Mouse (Mus musculus): ENCODE data around the gene Dgcr2. TPM values are rescaled to one million over a fixed set of nuclear protein-coding genes. Genes with fewer than 3 reads are reported as not detected.

Gene Dgcr2
- polyA plus RNA-seq (2014; fragmentation: Nextera tagmentation; extraction: Ambion mirVana): 75.3 and 93.1 TPM in 2 replicates

DNA sequence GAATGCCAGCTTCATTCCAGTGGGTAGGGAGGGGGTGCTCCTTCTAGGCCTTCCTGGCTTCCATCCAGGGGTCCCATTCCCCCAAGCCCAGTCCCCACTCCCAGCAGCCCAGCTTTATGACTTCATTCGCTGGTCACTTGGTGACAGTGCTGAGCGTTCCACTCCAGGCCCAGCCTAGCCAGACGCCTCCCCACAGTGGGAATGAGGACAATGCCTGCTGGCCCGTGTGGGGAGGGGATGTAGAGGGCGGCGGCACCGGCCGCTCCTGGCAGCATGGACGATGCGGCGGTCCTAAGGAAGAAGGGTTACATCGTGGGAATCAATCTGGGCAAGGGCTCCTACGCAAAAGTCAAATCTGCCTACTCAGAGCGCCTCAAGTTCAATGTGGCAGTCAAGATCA, at the start of gene Dgcr2, which contains the start of gene Tssk2:
TSS of gene Dgcr2 (minus strand) at position 101 of the 400 bp plus-strand sequence.
TSS of gene Tssk2 (plus strand) at position 176 of the 400 bp plus-strand sequence.
- H3K4me1 ChIP-seq (ENCODE audit: control insufficient read depth, insufficient read depth, low read length): no peaks in the 10 kb centered on the region
- ATAC-seq (no peak), DNase-seq (ENCODE audit: low spot score) (no peak)
- H3K4me3 ChIP-seq (ENCODE audit: low read depth, low read length): no peak within 1 kb of the TSS
- H3K4me2 ChIP-seq (ENCODE audit: low read length): no peak within 1 kb of the TSS
- peaks cover 53% of the 10 kb centered on the region for H3K36me3 ChIP-seq (ENCODE audit: control insufficient read depth, insufficient read depth, low read length)
- H3K9ac ChIP-seq (ENCODE audit: low read length): no peak within 1 kb of the TSS
- 94% methylated on average over 14 of the region's 14 CpGs for WGBS
- H3K27ac ChIP-seq (ENCODE audit: low read depth, low read length): no peak within 1 kb of the TSS
- H3K27me3 ChIP-seq (replicated peaks; ENCODE audit: control insufficient read depth, insufficient read depth, low read length): no peaks in the 10 kb centered on the region
- no peaks in the 10 kb centered on the region for H3K9me3 ChIP-seq (replicated peaks; ENCODE audit: control insufficient read depth, low read length)

DNA sequence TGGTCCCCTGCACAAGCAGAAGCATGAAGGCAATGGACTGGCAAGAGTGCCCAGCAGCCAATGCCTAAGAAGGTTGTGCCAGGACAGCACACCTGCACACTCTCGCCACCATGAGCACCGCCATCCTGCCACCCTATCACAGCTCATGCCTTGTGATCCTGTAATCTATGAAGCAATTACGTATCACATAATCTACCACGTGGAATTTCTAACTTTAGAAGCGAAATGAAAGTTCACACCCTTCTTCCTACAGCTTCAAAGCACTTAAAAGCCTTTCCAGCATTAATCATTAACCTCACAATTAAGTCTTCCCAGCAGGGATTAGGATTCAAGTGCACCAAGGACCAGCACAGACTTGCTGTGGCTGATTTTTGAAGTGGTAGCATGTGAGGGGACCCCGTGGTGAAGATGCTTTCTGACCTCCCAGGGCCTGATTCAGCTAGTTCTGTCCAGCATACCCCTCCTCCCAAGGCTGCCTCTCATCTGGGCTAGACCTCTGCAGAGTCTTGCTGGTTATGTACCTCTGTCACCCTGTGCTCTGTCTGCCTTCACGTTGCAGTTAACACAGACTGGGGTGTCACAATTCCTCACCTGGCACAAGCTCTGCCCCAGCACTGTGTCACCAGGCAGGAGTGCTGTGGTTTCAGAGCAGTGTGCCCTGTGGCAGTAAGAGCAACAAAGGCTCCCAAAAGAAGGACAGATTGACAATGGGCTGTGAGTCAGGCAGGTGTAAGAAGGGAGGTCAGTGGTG, 46.9 kb upstream of the Dgcr2 start:
- H3K36me3 ChIP-seq (ENCODE audit: control insufficient read depth, insufficient read depth, low read length): no peaks in the 10 kb centered on the region
- no peaks in the 10 kb centered on the region for H3K27me3 ChIP-seq (replicated peaks; ENCODE audit: control insufficient read depth, insufficient read depth, low read length)
- no peak overlapping the region for H3K9ac ChIP-seq (ENCODE audit: low read length)
- H3K27ac ChIP-seq (ENCODE audit: low read depth, low read length): no peak overlapping the region
- no peaks in the 10 kb centered on the region for H3K9me3 ChIP-seq (replicated peaks; ENCODE audit: control insufficient read depth, low read length)
- H3K4me3 ChIP-seq (ENCODE audit: low read depth, low read length): no peak overlapping the region
- DNase-seq (ENCODE audit: low spot score) (no peak), ATAC-seq (no peak)
- WGBS: 55% methylated on average over 7 of the region's 7 CpGs
- H3K4me1 ChIP-seq (ENCODE audit: control insufficient read depth, insufficient read depth, low read length): peaks cover 2% of the 10 kb centered on the region; the same call in 1 of the 2 replicates
- no peak overlapping the region for H3K4me2 ChIP-seq (ENCODE audit: low read length)

DNA sequence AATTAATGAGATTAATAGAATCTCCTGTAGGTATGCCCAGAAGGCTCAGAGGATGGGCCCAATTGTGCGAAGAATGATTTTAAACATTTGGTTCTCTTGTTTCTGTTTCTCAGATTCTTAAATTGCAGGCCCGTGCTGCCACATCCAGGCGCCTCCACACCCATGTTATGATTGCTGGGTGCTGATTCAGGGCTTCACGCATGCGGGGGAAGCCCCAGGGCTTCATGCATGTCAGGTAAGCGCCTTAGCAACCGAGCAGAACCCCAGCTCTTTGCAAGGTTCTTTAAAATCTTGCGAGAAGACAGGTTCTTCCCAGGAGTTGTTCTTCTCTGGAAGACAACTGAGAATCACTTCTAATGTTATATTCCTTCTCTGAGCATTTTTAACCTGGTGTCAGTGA, 45.1 kb upstream of the Dgcr2 start:
- no peak overlapping the region for H3K27ac ChIP-seq (ENCODE audit: low read depth, low read length)
- H3K4me1 ChIP-seq (ENCODE audit: control insufficient read depth, insufficient read depth, low read length): no peaks in the 10 kb centered on the region
- H3K9me3 ChIP-seq (replicated peaks; ENCODE audit: control insufficient read depth, low read length): no peaks in the 10 kb centered on the region
- WGBS: 65% methylated on average over 8 of the region's 8 CpGs
- H3K4me2 ChIP-seq (ENCODE audit: low read length): no peak overlapping the region
- no peak overlapping the region for H3K9ac ChIP-seq (ENCODE audit: low read length)
- DNase-seq (ENCODE audit: low spot score) (no peak), ATAC-seq (no peak)
- H3K4me3 ChIP-seq (ENCODE audit: low read depth, low read length): no peak overlapping the region
- no peaks in the 10 kb centered on the region for H3K36me3 ChIP-seq (ENCODE audit: control insufficient read depth, insufficient read depth, low read length)
- H3K27me3 ChIP-seq (replicated peaks; ENCODE audit: control insufficient read depth, insufficient read depth, low read length): no peaks in the 10 kb centered on the region

DNA sequence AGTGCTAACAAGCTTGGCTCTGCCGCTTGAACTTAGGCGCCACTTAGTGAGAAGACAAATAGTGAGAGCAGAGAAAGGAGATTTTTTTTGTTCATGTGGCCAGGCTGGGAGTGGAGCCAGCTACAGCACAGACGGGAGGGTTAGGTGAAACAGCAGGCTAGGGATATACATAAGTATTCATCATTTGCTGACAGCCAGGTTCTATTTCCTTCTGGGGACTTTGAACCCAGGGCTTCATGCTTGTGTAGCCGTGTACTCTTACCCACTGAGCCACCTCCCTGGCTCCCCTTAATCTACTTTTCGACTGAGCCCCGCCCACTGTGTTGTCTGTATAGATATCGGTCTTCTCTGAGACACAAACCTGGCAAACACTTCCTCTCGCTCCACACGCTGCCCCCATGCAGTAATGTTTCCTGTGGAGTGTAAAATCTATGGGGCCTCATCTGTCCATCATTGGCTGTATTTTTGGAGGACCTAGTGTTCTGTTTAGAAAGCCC, 40.9 kb upstream of the Dgcr2 start:
- Histone ChIP-seq H3K4me2 (ENCODE audit: low read length) (no peak overlapping the region), H3K4me3 (ENCODE audit: low read depth, low read length) (no peak overlapping the region), H3K36me3 (ENCODE audit: control insufficient read depth, insufficient read depth, low read length) (no peaks in the 10 kb centered on the region), H3K9me3 (replicated peaks; ENCODE audit: control insufficient read depth, low read length) (no peaks in the 10 kb centered on the region), H3K9ac (ENCODE audit: low read length) (no peak overlapping the region), H3K4me1 (ENCODE audit: control insufficient read depth, insufficient read depth, low read length) (no peaks in the 10 kb centered on the region), H3K27ac (ENCODE audit: low read depth, low read length) (0 out of 2 replicates have a peak overlapping the region, but pooled peaks have one; percentile 5), H3K27me3 (replicated peaks; ENCODE audit: control insufficient read depth, insufficient read depth, low read length) (no peaks in the 10 kb centered on the region; the same call in 1 of the 2 replicates)
- ATAC-seq: 0 out of 2 replicates have a peak, but pooled peaks have one; percentile 26
- no peak for DNase-seq (ENCODE audit: low spot score)
- 43% methylated on average over 9 of the region's 9 CpGs for whole genome bisulfite sequencing

DNA sequence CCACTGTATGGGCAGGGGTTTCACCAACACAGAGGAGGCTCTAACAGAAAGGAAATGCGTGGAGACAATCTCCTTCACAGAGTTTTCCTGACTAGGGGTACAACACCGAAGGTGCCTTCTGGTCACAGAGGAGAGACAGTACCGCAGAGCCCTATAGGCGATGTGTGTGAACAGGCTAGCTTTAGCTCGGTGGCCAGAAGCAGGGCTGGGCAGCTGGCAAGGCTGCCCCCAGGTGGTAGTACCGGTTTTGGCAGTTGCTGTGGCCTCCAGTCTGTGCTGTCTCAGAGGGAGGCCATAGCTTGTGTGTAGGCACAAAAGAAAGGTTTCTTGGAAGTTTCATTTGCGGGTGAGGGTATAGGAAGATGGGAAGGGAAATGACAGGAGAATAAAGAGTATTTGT, 40.5 kb upstream of the Dgcr2 start:
- WGBS: 8% methylated on average over 7 of the region's 7 CpGs
- no peaks in the 10 kb centered on the region for H3K36me3 ChIP-seq (ENCODE audit: control insufficient read depth, insufficient read depth, low read length)
- no peaks in the 10 kb centered on the region for H3K4me1 ChIP-seq (ENCODE audit: control insufficient read depth, insufficient read depth, low read length)
- H3K9me3 ChIP-seq (replicated peaks; ENCODE audit: control insufficient read depth, low read length): no peaks in the 10 kb centered on the region
- DNase-seq (ENCODE audit: low spot score): peak; percentile 70
- no peak overlapping the region for H3K27ac ChIP-seq (ENCODE audit: low read depth, low read length)
- H3K27me3 ChIP-seq (replicated peaks; ENCODE audit: control insufficient read depth, insufficient read depth, low read length): no peaks in the 10 kb centered on the region; the same call in 1 of the 2 replicates
- no peak overlapping the region for H3K4me3 ChIP-seq (ENCODE audit: low read depth, low read length)
- peak; percentile 79; the same call in 1 of the 2 replicates for ATAC-seq
- no peak overlapping the region for H3K4me2 ChIP-seq (ENCODE audit: low read length)
- H3K9ac ChIP-seq (ENCODE audit: low read length): no peak overlapping the region

DNA sequence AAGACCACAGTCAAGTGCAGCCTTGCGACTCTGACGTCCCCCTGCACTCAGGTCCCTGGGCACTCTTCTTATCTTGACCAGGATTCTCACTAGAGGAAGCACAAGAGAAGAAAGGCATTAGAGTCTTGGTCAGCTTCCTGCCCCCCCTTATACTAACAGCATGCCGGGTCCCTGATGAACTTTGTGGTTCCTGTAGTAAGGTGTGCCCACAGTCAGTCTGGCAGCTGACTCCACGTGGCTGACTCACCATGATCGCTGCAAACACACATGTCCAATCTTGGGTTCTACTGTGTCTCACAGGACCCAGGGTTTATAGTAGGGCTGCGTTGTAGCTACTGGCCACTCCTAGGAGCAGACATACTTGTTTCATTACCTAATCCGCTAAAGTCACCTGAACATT, 39.8 kb upstream of the Dgcr2 start:
- Histone ChIP-seq H3K27me3 (replicated peaks; ENCODE audit: control insufficient read depth, insufficient read depth, low read length) (no peaks in the 10 kb centered on the region; the same call in 1 of the 2 replicates), H3K4me1 (ENCODE audit: control insufficient read depth, insufficient read depth, low read length) (no peaks in the 10 kb centered on the region), H3K9me3 (replicated peaks; ENCODE audit: control insufficient read depth, low read length) (no peaks in the 10 kb centered on the region), H3K4me2 (ENCODE audit: low read length) (no peak overlapping the region), H3K4me3 (ENCODE audit: low read depth, low read length) (no peak overlapping the region), H3K36me3 (ENCODE audit: control insufficient read depth, insufficient read depth, low read length) (no peaks in the 10 kb centered on the region), H3K27ac (ENCODE audit: low read depth, low read length) (no peak overlapping the region), H3K9ac (ENCODE audit: low read length) (no peak overlapping the region)
- DNase-seq (ENCODE audit: low spot score) (no peak), ATAC-seq (no peak)
- WGBS: 83% methylated on average over 7 of the region's 7 CpGs

DNA sequence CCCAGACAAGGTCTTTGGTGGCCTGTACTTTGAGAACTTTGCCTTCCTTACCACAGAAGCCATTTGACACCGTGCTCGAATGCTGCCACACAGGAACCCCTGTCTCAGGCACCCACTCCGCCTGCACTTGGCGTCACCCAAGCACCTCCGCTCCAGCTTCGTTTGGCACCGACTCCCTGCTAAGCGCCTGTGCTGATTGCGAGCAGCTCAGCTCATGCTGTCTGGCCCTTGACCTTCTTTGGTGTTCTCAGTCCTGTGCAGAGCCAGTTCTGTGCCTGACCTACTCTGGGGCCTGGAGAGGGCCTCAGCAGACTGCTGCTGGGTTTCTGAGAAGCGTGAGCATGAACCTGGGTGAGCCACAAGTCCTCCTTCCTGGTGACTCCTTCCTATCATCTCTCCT, 38.4 kb upstream of the Dgcr2 start:
- H3K4me2 ChIP-seq (ENCODE audit: low read length): no peak overlapping the region
- no peak overlapping the region for H3K4me3 ChIP-seq (ENCODE audit: low read depth, low read length)
- ATAC-seq (no peak), DNase-seq (ENCODE audit: low spot score) (no peak)
- no peaks in the 10 kb centered on the region for H3K4me1 ChIP-seq (ENCODE audit: control insufficient read depth, insufficient read depth, low read length)
- H3K9ac ChIP-seq (ENCODE audit: low read length): no peak overlapping the region
- no peaks in the 10 kb centered on the region; the same call in 1 of the 2 replicates for H3K27me3 ChIP-seq (replicated peaks; ENCODE audit: control insufficient read depth, insufficient read depth, low read length)
- 87% methylated on average over 10 of the region's 10 CpGs for WGBS
- no peak overlapping the region for H3K27ac ChIP-seq (ENCODE audit: low read depth, low read length)
- no peaks in the 10 kb centered on the region for H3K9me3 ChIP-seq (replicated peaks; ENCODE audit: control insufficient read depth, low read length)
- H3K36me3 ChIP-seq (ENCODE audit: control insufficient read depth, insufficient read depth, low read length): no peaks in the 10 kb centered on the region

DNA sequence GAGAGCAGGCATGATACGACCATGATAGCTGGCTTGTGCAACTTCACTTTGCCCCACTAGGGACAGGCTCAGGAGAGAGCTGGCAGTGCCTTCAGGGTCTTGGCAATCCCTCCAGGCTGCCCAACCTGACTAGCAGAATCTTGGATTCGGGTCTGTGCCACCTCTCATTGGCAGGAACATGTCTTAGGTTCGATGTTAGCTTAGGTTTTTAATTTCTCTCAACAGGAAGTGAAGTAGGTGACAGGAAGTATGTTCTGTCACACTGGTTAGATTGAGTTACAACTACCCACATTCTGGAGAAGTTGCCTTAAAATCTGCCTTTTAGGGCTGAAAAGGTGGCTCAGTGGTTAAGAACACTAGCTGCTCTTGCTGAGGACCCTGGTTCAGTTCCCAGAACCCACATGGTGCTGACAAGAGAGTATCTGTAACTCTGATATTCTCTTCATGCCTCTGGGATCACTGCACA, 36.1 kb upstream of the Dgcr2 start:
- Histone ChIP-seq H3K9ac (ENCODE audit: low read length) (no peak overlapping the region), H3K36me3 (ENCODE audit: control insufficient read depth, insufficient read depth, low read length) (no peaks in the 10 kb centered on the region), H3K27ac (ENCODE audit: low read depth, low read length) (no peak overlapping the region), H3K27me3 (replicated peaks; ENCODE audit: control insufficient read depth, insufficient read depth, low read length) (no peaks in the 10 kb centered on the region; the same call in 1 of the 2 replicates), H3K4me1 (ENCODE audit: control insufficient read depth, insufficient read depth, low read length) (no peaks in the 10 kb centered on the region), H3K4me3 (ENCODE audit: low read depth, low read length) (no peak overlapping the region), H3K4me2 (ENCODE audit: low read length) (no peak overlapping the region), H3K9me3 (replicated peaks; ENCODE audit: control insufficient read depth, low read length) (no peaks in the 10 kb centered on the region)
- ATAC-seq (no peak), DNase-seq (ENCODE audit: low spot score) (no peak)
- WGBS: 66% methylated on average over 3 of the region's 3 CpGs
